Mouse (Mus musculus): ENCODE results near the gene Rab7b. TPM values are rescaled to one million over a fixed set of nuclear protein-coding genes. Genes with fewer than 3 reads are reported as not detected.

Rab7b gene
- under 1 TPM in 1 of 2 experiments, not detected in 1; 0.13 TPM for polyA plus RNA-seq (2017; shearing (Covaris generic))

DNA sequence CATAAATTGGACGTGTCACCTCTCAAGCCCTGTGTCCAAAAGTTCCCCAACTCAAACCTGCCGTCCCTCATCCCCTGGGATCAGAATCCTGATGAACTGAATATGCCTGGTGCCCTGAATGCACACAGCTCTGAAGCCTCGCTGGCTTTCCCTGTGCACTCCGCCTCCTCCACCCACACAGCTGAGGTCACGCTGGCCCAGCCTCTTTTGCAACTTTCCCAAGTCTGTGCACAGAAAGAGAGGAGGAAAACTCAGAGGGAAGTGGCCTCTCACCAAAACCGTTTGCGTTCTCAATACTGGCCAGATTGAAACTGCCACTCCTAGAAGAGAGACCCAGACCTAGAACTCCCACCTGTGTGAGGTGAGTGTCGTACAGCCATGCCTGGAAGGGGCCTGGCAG lies at the start of gene Rab7b:
Rab7b (plus strand) TSS at position 221 of the 400 bp plus-strand sequence.
- no peak for ATAC-seq

DNA sequence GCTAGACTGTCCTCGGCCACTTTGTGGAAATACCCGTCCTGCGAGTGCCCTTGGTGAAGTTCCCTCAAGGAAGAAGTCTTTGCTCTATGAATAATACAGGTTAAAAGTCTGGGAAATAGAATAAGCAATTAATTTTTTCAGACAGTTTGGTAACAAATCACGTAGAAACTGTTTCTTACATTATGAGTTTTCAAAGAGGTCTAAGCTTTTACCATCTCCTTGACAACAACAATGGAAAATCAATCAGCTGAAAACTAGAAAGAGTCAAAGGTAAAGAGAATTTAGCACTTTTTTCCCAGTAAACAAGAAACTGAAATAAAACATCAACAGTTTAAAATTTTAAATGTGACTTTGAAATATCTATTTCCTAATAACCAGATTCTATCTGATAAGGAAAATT lies 48.4 kb upstream of the Rab7b start:
- no peak for ATAC-seq

DNA sequence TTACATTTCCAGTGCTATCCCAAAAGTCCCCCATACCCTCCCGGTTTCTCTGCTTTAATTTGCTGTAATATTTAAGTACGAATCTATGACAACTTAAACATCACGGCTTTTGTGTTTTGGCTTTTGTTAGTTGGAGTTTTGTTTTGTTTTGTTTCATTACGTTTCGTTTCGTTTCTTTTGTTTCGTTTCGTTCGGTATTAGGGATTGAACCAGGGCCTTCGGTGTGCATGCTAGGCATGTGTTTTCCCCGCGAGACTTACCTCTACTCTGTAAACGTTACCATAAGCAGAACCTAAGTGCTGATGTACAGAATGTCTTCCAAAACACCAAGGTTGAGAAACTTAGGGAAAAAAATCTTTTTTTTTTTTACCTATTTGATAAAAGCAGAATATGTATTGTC lies 46.9 kb upstream of the Rab7b start:
- ATAC-seq: no peak

DNA sequence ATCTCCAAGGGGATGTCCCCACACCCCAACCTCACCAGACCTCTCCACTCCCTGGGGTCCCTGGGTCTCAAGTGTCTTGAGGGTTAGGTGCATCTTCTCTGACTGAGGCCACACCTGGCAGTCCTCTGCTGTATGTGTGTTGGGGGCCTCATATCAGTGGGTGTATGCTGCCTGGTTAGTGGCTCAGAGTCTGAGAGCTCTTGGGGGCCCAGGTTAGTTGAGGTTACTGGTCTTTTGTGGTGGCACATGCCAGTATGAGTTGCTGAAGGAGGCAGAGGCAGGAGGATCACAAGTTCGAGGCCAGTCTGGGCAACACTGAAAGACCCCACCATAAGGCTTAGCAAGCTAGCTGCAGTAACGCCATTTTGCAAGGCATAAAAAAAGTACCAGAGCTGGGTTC lies 46.2 kb upstream of the Rab7b start:
- no peak for ATAC-seq

DNA sequence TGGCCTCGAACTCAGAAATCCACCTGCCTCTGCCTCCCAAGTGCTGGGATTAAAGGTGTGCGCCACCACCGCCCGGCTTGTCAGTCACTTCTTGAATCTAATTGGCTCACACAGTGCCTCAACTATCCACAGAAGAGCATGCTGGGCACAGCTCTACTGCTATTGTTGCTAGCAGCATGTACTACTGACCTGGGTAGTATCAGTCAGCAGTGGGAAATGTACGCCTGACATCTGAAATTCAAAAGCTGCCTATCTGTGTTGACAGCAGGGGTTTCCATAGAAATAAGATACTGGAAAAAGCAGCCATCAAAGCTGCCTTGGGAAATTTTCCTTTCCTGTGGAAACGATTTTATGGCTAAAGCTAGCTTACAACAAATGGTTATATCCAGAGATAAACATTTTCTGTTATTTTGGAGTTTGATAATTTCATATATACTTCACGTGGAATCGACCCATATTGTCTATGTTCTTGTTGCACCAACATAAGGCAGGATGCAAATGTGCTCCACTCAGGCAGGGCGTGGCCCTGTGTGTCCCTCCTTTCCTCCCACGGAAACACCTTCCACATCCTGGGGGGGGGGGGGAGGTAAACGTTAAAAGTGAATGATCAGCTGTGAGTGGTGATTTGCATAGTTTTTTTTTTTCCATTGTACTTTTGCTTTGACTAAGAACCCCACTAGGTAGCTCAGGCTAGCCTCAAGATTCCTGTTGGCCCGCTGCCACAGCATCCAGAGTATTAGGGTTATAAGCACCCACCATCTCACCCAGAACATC lies 35.6 kb upstream of the Rab7b start:
- ATAC-seq: peak; percentile 90

DNA sequence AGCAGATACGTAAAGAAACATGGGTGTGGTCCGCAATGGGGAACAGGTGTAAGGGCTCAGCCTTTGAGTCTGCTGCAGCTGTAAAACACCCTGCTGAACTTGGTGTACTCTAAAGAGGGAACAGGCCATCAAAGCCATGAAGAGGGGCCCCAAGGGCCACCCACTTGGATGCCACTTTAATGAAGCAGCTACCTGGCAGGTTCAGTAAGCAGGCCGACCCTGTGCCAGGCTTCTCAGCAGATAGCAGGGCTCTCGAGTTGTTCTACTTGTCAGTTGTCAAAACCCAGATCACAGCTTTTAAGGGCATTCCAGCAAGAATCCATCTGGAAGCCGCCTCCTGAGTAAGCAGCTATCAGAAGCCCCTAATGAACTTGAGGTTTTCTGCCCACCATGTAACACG lies 32.9 kb upstream of the Rab7b start:
- ATAC-seq: no peak

DNA sequence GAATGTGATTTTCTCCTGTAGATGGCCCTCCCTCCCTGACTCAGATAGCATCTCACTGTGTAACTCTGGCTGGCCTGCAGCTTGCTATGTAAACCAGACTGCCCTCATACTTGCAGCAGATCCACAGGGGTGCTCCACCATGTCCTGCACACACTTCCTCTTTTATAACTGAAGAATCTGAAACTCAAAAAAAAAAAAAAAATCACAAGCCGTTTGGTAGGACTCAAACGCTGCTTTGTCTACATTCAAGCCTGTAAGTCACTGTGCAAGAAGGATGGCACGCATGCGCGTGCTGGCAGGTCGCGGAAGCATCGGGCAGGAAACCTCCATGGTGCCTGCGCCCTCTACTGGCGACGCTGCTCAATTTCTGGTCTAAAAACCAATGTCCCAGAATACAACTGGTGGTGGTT lies 30.5 kb upstream of the Rab7b start:
- peak; percentile 90 for ATAC-seq

DNA sequence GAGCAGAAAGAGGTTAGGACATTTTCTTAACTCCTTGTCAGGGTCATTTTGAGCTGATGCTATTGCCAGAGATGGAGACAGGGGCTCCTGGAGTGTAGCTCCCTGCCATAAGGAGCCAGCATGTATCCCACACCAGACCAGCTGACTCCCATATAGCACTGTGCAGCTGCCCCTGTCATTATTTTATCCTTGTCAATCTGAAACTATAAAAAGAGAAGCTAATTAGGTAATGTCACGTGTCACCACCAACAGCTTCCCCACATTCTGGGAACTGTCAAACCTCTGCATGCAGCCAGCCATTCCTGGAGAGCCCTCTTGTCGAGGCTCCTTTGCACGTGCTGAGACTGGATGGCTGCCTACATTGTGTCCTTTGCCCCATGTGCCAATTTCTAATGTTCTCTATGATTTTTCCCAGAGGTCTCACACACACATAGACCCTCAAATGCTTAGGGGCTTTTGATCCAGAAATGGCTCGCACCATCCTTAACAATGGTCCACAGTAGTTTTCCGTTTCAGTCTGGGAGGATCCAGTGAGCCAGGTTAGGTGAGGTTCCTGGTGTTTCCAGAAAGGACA lies 28.9 kb upstream of the Rab7b start:
- ATAC-seq: no peak

DNA sequence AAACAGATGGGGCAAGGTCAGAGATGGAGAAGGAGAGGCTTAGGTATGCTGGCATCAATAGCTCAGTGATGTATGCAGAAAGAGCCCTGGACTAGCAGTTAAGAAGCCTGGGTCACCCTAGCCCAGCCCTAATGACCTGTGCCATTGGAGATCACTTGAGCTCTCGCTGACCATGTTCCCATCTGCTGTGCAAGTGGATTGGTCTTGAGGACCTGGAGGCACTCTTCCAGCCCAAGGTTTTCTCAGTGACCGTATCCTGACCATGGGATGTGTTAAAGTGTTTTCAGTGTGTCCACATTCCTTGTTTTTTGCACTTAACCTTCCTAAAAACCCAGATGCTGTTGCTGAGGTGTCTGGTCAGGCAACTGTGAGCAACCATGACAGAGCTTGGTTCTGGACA lies 28.2 kb upstream of the Rab7b start:
- ATAC-seq: no peak

DNA sequence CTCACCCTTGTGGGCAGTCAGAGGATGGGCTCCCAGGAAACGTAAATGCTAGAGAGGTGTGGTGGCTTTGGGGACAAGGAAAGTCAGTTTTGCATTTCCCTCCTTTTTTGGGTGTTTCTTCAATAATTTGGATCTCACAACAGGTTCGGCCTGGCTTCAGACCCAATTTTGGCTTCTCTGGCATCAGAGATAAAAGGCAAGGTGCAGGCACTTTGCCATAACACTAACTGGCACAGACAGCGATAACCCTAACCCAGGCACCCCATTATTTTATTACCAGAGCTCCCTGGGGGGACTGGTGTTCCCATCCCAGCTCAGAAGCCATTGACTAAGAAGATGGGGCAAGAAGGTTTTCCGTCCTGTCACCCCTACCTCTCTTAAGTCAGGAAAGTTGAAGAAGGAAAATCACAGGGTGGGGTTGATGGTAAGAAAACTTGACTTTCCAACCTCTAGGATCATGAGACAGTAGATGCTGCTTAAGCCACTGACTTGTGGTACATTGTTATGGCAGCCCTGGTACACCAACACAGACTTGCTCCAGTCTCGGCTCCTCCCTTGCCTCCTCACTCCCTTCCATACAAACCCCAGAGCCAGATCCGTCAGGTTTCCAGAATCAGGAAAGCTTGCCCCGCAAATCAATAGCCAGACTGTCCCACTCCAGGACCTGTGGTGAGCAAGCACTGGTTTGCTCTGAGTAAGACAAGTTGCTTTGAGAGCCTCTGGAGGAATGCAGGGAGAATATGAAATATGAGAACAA lies 27.6 kb upstream of the Rab7b start:
- no peak for ATAC-seq

DNA sequence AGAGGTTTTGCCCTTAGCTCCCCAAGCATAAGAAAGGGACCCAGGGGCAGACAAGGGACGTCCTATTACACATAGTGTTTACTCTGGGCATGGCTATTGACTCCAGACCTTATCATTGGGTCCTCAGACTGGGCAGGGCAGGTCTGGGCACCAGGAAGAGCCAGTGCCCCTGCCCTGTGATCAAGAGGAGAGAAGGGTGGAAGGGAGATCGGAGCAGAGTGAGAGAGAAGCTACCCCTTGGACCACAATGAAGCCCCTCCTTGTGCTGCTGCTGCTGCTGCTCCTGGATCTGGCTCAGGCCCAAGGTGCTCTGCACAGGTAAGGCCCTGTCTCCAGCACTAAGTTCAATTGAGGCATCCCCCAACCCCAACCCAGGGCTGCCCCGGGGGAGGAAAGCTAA lies 26.7 kb upstream of the Rab7b start:
- no peak for ATAC-seq

DNA sequence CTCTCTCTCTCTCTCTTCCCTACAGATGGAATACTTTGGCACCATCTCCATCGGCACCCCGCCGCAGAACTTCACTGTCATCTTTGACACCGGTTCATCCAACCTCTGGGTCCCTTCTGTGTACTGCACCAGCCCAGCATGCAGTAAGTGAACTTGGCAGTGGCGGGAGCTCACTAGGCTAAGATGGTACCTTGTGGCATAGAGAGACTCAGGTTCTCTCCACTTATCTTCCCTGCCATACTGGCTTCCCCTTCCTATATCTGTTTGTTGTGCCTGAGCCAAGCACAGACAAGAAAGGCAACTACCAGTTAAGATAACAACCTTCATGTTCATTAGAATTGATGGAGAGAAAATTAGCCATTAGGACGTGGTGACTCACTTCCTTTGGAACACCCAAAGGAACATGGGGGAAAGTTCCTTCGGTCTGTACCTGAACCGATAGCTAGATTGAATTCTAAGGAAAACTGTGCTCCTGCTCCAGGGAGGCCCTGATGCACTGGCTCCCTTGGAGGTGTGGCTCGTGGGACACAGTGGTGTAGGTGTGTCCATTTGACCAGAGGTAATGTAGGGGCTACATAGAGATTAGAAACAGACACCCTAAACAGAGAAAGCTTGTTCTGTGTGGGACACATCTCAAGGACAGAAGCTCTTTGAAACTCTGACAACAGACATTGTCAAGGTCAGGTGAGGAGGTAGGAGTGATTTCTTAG lies 25.1 kb upstream of the Rab7b start:
- no peak for ATAC-seq

DNA sequence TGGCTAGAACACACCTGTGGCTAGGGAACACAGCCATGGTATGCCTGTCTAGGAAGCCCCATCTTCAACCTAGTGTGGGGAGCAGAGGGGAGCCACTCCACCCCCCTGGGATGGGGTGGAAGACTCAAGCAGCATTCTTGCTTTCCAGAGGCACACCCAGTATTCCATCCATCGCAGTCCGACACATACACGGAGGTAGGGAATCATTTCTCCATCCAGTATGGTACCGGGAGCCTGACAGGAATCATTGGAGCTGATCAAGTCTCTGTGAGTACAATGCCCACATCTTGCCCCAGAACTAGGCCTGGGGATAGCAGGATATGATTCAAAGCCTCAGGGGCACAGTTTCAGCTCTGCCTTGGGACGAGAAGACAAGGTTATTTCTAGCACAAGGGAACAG lies 24.4 kb upstream of the Rab7b start:
- no peak for ATAC-seq

DNA sequence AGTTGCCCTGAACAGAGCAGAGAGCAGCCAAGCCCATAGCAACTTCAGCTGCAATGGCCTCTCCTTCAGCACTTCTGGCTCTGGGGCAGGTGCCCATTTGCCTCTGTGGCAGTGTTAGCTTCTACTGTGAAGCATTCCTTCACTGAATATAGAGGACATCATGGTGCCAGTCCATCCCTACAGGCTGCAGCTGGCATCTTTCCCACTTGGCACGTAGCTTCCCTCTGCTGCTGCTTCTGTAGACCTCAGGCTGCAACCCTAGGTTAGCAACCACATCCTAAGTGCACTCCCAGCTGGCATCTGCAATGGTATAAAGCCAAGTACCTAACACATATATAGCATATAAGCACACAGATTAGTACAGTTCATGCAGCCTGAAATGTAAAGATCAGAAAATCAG lies 22.6 kb upstream of the Rab7b start:
- no peak for ATAC-seq

DNA sequence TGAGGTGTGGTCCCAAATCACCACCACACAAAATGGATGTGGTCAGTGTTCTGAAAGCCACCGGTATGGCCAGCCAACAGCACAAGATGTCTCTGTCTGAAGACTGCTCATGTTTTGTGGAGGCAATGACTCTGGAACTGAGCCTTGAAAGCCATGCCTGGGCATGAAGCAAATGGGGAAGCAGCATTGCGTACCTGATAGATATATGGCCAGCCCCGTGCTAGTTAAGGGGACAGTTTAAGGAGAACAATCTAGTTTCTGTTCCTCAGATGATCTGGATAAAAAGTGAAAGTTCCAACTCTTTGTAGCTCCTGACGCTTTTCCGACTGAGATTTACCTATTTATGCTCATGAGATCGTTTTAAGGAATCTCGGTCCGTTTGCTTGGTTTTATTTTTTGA lies 17.4 kb upstream of the Rab7b start:
- no peak for ATAC-seq

DNA sequence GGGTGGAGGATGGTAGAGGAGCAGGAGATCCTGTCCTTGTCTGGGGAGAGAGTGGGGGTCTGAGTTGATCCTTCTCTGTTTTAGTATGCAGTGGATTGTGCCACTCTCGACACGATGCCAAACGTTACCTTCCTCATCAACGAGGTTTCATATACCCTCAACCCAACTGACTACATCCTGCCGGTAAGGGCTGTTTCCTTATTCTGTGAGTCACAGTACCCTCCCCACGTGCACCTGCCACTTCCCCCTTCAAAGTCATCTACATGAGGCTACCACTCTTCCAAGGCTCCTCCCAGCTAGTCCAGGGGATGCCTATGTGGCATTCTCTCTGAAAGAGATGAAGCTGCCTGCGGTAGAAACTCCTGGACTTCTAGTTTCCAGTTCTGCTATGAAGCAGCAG lies 16.1 kb upstream of the Rab7b start:
- peak; percentile 26 for ATAC-seq

DNA sequence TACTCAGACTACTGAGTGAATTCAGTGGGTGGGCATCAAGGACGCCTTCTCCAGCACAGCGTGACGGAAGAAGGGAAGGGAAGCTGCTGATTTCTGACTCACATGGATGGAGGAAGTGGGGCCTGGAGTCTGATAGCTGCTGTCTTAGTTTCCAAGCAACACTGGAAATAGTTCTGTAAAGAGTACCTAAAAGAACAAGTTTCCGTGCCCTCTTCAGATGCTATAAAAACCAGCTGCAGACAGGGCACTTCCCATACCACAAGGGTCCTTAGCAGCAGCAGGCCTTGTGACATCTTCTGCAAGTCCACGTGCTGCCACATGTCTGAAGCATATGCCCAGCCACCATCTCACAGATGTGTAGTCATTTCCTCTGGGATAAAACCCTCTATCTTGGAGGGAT lies 8.9 kb upstream of the Rab7b start:
- no peak for ATAC-seq

DNA sequence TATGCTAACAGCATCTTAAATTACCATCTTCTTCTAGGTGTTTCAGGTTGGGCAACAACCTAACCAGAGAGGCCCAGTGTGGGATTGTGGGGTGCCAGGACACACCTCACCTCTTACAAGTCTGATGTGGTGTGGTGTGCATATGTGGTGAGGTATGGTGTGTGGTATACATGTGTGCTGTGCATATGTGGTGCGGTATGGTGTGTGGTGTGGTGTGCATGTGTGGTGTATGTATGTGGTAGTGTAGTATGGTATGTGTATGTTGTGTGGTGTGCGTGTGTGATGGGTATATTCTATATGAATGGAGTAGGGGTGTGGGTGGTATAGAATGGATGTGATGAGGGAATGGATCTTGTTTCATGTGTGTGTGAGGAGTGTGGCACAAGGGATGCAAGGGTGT lies 756 bp upstream of the Rab7b start:
- no peak for ATAC-seq

DNA sequence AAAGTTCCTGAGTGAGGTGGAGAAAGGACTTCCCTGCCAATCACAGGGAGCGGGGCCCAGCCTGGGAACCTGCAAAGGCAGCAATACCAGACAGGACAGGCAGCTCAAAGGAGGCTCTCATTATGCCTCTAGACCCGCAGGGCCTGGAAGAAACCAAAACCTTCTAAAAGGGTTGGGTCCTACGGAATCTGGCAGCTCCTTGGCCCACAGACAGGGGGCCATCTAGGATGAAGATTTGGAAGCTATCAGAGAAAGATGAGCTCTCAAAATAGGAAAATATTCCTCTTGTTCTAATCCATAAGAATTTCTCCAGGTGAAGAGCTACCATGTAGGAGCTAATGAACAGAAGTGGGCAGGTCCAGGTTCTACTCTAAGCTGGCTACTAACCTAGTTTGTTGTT lies 521 bp downstream of the Rab7b start:
- ATAC-seq: no peak

DNA sequence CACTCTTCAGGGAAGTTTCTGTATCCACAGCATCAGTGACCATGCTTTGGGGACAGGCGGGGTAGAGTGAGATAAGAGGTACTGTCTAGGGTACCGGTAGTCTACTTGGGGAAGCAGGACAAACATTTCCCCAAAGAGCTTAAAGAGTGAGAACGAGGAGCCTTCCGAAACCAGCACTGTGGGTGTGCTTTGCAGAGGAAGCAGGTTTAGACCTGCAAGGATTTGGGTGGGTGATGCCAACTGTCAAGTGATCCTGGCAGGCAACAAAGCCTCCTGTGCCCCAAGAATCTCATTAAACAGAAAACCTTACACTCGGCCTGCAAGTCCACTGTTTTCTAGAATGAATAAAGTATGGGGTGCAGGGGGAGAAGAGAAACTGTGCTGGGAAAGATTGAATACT lies 1.4 kb downstream of the Rab7b start:
- ATAC-seq: no peak

DNA sequence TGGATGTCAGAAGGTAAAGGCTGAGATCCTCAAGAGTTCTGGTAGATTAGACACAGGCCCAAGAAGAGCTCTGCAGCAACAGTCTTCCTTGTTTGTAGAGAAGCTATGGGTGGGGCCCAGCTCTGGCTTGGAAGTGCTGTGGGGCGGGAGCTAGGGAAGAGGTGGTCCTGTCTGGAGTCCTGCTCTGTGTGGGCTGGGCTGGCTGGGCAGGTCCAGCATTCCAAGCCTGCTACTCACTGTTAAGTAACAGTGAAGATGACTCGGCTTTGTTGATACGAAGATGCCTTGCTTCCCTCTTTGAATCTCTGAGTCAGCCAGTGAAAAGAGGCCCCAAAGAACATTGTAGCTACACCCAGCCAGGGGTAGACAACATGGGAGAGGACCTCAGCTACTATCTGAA lies 1.9 kb downstream of the Rab7b start:
- no peak for ATAC-seq

DNA sequence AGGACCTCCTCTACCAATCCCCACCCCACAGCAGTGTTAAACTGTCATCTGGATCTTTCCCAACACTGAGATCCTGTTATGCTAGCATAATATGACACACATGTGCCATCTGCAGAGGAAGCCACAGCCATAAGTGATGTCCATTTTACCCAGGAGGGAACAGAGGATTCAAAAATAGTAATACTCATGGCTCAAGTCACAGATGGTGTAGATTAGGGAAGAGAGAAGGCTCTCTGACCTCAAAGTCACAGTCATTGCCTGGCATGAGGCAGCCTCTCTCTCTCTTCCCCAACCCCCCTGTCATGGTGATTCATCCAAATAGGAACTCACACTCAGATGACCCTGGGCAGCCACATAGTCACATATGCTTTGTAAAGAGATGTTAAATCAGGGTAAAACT lies 2.9 kb downstream of the Rab7b start:
- ATAC-seq: no peak

DNA sequence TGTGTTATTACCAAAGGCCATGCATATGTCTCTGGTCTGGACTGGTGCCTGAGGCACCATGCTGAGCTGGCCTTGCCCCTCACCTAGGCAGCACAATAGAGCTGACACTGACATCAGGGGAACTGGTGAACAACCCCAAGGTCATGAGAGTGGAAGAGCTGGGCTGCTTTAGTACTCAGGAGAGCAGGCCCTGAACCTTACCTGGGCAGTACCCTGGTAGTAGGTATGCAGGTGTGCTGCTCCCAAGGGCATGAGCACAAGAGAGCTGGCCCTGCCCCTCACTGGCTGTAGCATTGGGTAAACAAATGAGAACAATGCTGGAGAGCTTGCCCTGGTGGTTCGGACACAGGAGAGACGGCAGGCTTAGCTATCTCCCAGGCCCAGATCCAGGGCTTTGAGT lies 6.8 kb downstream of the Rab7b start:
- ATAC-seq: no peak

All from CD4-positive, CD25-positive, alpha-beta regulatory T cell, adult 4 months (primary cell).